Mouse (Mus musculus) monocyte, adult 5-6 weeks (primary cell): Measurements from ENCODE around the gene Gpsm2. TPM values are rescaled to one million over a fixed set of nuclear protein-coding genes. Genes with fewer than 3 reads are reported as not detected.

Experiments
- total RNA-seq: library from RNA; stranded (forward); fragments of 200-1000, 200-491, 200-594 nt; gene quantifications from 3 replicates; pipeline ENCODE4 v1.2.3, GENCODE M21; 2017

Gene Gpsm2
- total RNA-seq, 1 experiment from 2014 or later: 9.6 TPM

Other genes with a start within 250 kb of the Gpsm2 start
- not detected in 3 replicates for gene 1700013F07Rik, start 188.2 kb downstream of the Gpsm2 start, total RNA-seq
- gene 5330417C22Rik, start 185.8 kb downstream of the Gpsm2 start, total RNA-seq: 0.11 to 0.19 TPM in 2 of 3 replicates, not detected in the other
- gene Tmem167b, start 159.8 kb downstream of the Gpsm2 start, total RNA-seq: 67.3 to 88.2 TPM (median 82.3 TPM) in 3 replicates
- 40.3 to 53.0 TPM (median 51.7 TPM) in 3 replicates for gene Taf13, start 150.6 kb downstream of the Gpsm2 start, total RNA-seq
- gene Wdr47, start 131.0 kb downstream of the Gpsm2 start, total RNA-seq: 12.4 to 27.1 TPM (median 13.7 TPM) in 3 replicates
- gene Clcc1, start 68.4 kb downstream of the Gpsm2 start, total RNA-seq: 71.2 to 120 TPM (median 75.3 TPM) in 3 replicates
- not detected in 3 replicates for gene Aknad1, start 17.3 kb upstream of the Gpsm2 start, total RNA-seq
- gene Stxbp3, start 118.2 kb upstream of the Gpsm2 start, total RNA-seq: 93.4 to 111 TPM (median 93.8 TPM) in 3 replicates
- gene Fndc7, start 167.7 kb upstream of the Gpsm2 start, total RNA-seq: 0.53 to 0.68 TPM in 2 of 3 replicates, not detected in the other
- 327 to 440 TPM (median 383 TPM) in 3 replicates for gene Prpf38b, start 189.4 kb upstream of the Gpsm2 start, total RNA-seq
- not detected in 3 replicates for gene Henmt1, start 217.6 kb upstream of the Gpsm2 start, total RNA-seq
- gene Gm9857, start 218.1 kb upstream of the Gpsm2 start, total RNA-seq: not detected in 3 replicates